Mouse (Mus musculus) left cerebral cortex, adult 18-20 months (tissue): Measurements from ENCODE around the gene Gm17660. TPM values are rescaled to one million over a fixed set of nuclear protein-coding genes. Genes with fewer than 3 reads are reported as not detected.
"Not testable (repeated sequence)": the region's sequence is repeated elsewhere in the genome, so short reads cannot be mapped to it uniquely, and the experiment has no call there.

ENCODE experiments used
- DNase-seq, 2 experiments: peaks; one replicate each; pipeline ENCODE4 v3.0.0; 2021 to 2022; ENCODE audit warnings: low spot score in 2 of 2, mixed read lengths in 1 of 2
- microRNA-seq, 2 experiments: library from miRNA; unstranded; fragments of <30 nt; microRNA quantifications; one replicate each; pipeline ENCODE4 v1.2.0; 2021
- total RNA-seq, 2 experiments: library from RNA; stranded (reverse); gene quantifications; 2 replicates each; pipeline ENCODE4 v1.2.3; 2021

Gene Gm17660
- total RNA-seq, 2 experiments from 2014 or later: not detected

DNA sequence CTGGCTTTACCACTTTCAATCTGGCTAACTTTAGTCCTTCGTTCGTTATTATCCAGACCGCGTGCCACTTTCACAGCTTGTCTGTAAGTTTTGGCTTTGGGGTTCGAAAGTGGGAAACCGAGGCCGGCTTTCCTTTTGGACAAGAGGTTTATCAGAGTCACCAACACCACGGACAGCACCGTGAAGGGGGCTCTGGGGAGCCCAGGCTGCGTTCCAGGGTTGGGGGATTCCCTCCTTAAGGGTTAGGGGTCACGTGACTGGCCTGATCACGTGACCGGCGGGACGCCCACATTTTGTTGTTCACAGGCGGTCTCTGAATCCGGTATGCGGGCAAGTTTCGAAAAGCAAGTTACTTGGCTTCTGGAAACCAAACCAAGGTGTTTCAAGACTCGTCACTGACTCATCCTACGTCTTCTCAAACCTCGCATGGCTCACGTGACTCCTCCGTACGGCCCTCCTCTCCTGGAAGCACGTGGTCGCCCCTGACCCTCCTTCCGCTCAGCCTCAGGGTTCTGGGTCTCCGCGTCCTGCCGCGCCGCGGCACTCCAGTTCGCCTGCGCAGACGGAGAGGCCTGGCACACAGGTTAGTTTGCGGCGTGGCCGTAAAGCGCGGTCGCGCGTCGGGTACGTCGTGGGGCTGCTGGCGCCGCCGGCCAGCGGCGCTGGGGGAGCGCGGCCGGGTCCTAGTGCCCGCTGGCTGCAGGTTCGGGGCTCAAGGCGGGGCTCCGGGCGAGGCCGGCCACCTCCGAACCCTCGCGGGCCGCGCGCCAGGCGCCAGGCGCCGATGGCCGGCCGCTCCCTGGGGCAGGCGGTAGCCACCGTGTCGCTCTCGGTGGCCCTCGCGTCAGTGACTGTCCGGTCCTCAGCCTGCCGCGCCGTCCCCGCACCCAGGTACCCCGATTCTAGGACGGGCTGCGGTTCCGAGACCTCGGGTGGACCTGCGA is 30.9 kb downstream of the Gm17660 start, which contains the start of gene Nudt9:
Gene Nudt9 (plus strand): TSS at position 51 of the 944 bp plus-strand sequence.
- peak; percentile 98 to 99 for DNase-seq

DNA sequence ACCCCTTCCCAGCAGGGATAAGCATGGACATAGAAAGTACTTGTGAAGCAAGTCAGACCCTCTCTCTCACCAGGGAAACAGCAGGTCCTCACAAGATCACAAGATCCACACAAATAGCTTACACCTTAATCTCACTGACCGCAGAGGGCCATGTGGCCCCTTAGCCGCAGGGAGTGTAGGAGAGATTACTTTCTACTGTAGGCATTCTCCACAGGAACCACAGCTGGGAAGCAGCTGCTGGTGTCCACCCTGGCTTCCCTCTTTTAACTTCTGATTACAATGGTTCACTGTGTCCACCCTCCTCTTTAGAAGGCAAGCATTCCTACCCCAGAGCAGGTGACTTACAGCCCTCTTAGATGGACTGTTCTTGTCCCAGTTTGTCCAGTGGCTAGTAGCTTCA is 33.7 kb downstream of the Gm17660 start:
- DNase-seq: no peak

DNA sequence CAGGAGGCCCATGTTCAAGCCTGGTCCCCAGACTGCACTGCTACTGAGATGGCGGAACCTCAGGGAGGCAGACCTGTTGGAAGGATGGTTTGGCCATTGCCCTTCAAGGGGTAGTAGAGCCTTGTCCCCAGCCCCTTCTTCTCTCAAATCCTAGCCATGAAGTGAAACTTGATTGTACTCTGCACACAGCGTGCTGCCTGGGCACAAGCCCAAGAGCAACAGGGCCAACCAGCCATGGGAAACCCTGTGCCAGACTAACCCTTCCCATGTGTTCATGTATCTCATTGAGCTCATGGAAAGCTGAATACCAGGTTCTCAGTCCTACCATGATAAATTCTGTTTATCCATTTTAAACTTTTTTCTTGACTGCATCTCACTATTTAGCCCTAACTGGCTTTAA is 34.5 kb downstream of the Gm17660 start:
- no peak for DNase-seq

DNA sequence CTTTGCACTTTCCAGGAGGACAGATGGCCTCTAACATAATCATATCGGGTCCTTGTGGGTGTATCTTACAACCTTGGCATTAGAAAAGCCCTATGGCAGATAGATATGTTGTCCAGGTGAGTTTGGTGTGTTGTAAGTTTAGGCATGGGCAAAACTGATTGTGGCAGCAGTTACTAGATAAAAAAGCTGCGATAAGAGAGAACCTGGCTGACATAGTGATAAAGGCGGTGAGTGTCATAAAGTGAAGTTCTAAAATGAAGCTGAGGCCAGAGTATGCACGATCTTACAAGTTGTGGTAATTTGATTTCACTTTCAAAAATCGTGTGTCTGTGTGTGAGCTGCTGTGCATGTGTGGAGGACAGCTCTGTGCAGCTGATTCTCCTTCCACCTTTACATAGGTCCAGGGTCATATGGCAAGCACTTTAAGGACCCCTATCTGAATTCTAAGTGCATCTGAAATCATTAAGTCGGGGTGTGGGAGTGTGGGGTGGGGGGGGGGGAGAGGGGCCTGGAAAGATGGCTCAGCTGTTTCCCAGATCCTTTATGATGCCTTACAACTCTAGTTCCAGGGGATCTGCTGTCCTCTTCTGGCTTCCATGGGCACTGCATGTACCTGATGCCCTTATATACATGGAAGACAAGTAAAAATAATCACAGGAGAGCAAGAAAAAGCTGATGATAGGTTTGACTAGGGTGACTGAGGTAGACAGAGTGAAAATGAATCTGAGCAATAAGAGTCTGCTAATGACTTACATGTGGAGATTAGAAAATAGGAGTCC is 38.1 kb downstream of the Gm17660 start:
- DNase-seq: peak; percentile 50 to 69

DNA sequence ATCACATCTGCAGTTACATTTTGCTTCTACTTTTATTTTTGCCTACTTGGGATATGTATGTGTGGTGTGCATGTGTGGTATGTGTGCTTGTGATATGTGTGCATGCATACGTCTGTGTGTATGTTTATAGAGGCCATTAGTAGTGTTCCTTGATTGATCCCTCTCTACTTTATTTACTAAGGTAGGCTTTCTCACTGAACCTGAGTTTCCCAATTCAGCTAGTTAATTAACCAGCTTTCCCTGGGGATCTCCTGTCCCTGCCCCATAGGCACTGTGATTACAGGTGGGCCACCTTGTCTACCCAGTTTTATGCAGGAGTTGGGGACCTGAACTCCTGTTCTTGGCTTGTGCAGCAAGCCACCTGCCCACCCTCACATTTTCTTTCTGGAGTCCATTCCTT is 40.7 kb downstream of the Gm17660 start:
- no peak for DNase-seq

DNA sequence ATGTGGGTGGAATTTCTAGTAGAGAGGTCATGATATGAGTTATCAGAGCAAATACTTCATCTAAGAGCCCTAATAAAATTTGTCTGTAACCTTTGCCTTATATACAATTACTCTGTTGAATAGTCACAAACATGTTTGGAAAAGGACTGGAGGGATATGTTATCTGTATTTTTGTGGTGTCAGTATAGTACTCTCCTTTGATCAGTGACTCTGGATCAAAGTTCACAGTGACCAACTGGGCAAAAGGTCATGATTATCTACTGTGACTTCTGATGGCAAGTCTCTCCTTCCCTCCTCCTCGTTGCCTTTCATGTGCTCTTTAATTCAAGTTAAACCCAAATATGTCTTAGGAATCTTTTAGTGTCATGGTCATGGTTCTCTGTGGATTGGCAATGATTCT is 41.6 kb downstream of the Gm17660 start:
- no peak for DNase-seq

DNA sequence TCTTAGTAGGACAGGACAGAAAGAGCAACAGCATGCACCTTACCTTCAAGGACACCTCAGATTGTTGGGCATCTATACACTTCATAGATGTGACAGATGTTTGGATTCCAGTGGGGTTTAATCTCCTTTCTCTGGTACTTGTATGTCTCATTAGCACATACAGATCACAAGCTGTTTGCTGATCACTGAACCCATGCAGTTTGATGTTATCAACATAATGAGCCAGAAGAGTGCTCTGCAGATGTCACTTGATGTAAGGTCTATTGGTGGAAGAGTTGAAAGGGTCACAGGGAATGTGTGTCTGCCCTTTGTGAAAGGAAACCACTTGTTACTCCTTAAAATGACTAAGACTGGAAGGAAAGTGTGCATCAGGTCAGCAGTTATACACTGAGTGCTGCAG is 42.3 kb downstream of the Gm17660 start:
- DNase-seq: no peak

DNA sequence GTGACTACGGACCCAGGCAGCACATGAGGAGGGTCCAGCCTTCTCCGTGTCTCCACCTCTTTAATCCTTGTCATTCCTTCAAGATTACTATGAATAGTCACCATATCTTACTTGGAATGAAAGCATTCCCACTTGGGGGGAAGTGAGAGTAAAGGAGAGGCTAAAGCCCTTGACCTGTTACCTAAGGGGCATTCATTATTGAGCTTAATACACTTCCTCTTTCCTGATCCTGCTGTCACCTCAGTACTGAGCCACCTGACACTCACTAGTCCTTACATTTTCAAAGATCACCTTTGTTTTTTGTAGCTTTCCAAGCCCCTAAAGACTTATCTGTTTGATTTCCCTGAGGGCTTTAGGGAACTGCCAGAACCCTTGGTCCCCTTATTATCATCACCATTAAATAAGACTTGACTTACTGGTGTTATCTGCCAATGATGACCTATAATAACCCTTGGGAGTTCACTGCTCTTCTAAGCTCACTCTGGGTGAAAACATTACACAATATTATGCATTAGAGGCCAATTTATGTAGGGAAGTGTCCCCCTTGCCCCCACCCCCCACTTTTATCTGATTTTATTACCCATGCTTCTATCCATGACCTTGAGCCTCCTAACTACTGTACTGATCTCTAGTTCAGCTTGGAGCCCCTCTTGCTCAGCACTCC is 44.8 kb downstream of the Gm17660 start:
- no peak for DNase-seq

DNA sequence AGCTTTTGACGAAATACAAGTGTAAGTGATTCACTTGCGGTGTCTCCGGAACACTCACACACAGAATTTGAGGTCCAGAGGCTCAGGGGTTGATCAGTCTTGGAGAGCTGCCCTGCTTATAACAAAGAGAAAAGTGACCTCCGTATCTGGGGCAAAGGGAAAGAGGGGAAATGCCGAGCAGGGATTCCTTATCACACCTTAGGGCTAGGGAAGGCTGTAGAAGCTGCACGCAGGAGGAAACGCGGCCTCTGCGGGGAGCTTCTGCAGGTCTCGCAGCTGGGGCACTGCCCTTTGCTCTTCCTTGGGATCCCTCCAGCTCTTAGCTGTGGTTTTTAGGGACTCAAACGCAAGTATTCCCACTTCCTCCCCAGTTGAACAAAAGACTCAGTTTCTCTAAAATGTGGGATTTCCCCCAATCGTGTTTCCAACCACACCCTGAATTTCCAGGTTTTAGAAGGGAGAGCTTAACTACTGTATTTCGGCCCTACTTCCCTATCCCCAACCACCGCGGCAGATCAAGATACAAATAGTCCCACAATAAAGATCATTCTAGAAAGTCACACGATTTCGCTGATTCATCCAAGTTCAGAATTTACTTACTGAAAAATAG is 52.1 kb downstream of the Gm17660 start:
- no peak for DNase-seq

DNA sequence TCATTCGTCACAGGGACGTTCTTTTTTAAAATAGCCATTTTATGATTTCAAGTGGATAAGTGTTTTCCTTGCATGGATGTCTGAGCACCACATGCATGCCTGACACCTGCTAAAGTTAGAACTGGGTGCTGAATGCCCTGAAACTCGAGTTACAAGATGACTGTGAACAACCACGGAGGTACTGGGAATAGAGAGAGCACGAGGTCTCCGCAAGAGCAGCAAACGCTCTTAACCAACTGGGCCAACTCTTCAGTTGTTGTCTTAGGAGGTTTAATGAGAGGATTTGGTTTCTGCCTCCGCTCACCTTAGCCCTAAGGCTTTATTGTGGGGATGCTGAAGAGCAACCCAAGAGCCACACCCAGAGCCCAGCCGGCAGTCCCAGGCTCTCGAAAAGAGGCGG is 52.6 kb downstream of the Gm17660 start:
- no peak for DNase-seq

DNA sequence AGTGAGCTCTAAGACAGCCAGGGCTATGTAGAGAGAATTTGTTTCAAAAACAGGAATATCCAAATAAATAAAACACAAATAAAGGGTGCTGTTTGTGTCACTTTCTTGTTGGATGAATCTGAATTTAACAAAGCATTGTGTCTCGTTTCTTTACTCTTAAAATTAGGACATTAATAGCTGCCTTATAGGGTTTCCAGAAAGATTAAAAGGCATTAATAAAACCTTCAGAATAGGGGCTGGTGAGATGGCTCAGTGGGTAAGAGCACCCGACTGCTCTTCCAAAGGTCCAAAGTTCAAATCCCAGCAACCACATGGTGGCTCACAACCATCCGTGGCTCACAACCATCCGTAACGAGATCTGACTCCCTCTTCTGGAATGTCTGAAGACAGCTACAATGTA is 53.2 kb downstream of the Gm17660 start:
- DNase-seq: not testable (repeated sequence)

DNA sequence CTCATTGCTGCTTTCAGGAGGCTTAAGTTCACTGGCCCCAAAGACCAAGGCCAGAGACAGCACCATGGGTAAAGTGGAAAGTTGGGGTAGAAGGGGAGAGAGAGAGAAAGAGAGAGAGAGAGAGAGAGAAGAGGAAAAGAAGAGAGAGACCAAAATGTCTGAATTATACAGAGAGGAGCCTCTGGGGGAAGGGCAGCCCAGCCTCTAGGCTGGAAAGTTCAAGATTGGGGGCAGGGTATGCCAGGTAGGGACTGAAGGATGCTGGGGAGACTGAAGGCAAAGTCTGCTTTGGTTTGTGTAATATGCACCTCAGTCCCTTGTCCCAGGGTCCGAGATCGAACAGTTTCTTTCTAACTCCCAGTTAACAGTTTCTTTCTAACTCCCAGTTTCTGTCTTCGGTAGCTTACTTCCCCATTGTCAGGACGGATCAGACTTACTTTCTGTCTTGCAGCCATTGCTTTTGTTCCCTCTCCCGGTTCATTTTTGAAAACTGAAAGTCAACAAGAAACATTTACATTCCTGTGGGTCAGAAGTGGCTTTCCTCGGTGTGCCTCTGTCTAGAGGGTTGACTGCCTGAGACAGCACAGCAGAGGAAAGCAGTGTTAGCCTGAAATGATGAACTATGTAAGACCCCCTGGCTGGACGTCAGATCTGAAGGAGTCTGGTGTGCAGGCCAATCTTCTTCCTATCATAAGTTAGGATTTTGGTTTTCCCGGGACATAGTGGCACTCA is 54.0 kb downstream of the Gm17660 start:
- DNase-seq: no peak

DNA sequence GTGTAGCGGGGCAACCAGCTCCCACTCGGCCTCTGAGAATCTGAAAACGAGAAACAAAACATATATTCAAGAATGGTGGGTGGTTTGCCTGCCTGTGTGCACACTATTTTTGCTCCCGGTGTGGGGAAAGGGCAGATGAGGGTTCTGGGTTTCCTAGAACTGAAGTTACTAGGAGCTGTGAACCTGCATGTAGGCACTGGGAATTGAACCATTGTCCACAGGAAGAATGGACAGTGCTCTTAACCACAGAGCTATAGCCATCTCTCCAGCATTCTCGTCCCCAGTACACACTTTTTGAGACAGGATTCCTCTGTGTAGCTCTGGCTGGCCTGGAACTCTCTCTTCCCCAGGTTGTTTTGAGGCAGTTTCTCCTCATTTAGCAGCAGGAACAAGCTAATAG is 54.9 kb downstream of the Gm17660 start:
- no peak for DNase-seq

DNA sequence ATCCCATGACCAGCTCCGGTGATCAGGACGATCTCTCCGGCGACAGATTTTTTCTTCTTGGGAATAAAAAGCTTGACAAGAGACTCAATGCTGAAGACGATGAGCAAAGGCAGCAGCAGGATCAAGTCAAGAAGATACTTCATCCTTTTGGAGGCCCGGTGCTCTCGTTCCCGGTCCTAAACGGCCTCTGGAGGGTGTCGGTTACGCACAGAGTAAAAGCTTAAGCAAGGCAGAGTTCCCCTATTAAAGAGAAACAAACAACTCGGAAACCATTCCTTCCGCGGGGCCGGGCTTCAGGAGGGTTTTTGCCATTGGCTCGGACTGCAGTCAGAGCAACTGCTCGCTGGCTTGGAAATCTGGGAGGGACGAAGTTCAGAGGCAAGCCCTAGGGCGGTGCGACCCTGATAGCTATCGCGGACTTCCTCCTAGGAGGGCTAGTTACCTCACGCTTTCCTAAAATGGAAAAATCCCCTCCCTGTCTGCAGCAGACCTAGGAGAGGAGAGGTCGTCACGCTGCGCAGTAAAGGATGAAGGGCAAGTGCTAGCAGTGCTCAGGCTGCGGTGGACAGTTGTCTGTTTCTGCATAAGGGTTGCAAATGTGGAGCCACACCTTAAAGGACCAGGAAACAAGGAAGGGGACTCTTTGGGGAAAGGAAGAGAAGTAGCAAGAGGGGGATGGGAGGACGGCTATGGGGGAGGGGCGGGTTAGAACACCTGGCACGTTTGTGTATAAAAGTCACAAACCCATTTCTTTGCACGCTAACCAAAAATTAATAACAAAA is 55.6 kb downstream of the Gm17660 start, which contains the start of gene Hsd17b11:
Gene Hsd17b11 (minus strand): TSS at position 323 of the 782 bp plus-strand sequence.
- DNase-seq: peak; percentile 61 to 71

Small RNAs within 50 kb of the gene (microRNA-seq; reads per million reads assigned to microRNA genes)
- gene Mir5619: 0 to 0.85 reads per million in 2 experiments

Other genes with a start within 250 kb of the Gm17660 start
- gene Klhl8, start 166.3 kb downstream of the Gm17660 start, total RNA-seq: 10 to 100 TPM; 36.0 to 39.0 TPM
- under 1 TPM; 0.30 to 0.44 TPM for gene Hsd17b13, start 100.2 kb downstream of the Gm17660 start, total RNA-seq
- 10 to 100 TPM; 49.0 to 52.9 TPM for gene Hsd17b11, start 55.7 kb downstream of the Gm17660 start, total RNA-seq
- 10 to 100 TPM; 60.5 to 62.1 TPM for gene Nudt9, start 31.3 kb downstream of the Gm17660 start, total RNA-seq
- gene Sparcl1, start 36.1 kb upstream of the Gm17660 start, total RNA-seq: 1,000 to 10,000 TPM; 1,509 to 1,567 TPM
- gene Dspp, start 93.1 kb upstream of the Gm17660 start, total RNA-seq: under 1 TPM in 1 of 2 experiments, not detected in 1; 0.16 TPM
- 1 to 10 TPM; 6.7 to 7.2 TPM for gene Dmp1, start 125.0 kb upstream of the Gm17660 start, total RNA-seq
- gene Ibsp, start 221.6 kb upstream of the Gm17660 start, total RNA-seq: under 1 TPM; 0.16 to 0.35 TPM
- gene Mepe, start 247.7 kb upstream of the Gm17660 start, total RNA-seq: not detected